Mouse (Mus musculus) heart, embryonic 16.5 days (tissue): Measurements from ENCODE around the gene Angel1. TPM values are rescaled to one million over a fixed set of nuclear protein-coding genes. Genes with fewer than 3 reads are reported as not detected.

Experiments used
- ATAC-seq: fragments of 200-750 bp; cut with Nextera tagmentation; replicated peaks from 2 replicates; pipeline ENCODE4 v1.8.0; 2017; ENCODE audit warnings: moderate number of reproducible peaks; ENCODE audit not compliant: insufficient read depth, low FRiP score; ENCODE audit errors: extremely low read depth
- H3K27ac ChIP-seq: fragments of 300-500 bp; sonication (generic); 2 replicates; pipeline ENCODE4 v1.5.1; 2014; ENCODE audit warnings: mild to moderate bottlenecking, low read length, control low read depth, moderate library complexity
- H3K27me3 ChIP-seq: fragments of 300-500 bp; sonication (generic); 2 replicates; pipeline ENCODE4 v1.6.1; 2014; ENCODE audit warnings: low read length, mixed read lengths; ENCODE audit not compliant: control insufficient read depth, insufficient read depth
- H3K36me3 ChIP-seq: fragments of 300-500 bp; sonication (generic); 2 replicates; pipeline ENCODE4 v1.6.1; 2014; ENCODE audit not compliant: control insufficient read depth, insufficient read depth
- H3K4me1 ChIP-seq: fragments of 300-500 bp; sonication (generic); 2 replicates; pipeline ENCODE4 v1.6.1; 2014; ENCODE audit warnings: low read length, mixed read lengths; ENCODE audit not compliant: control insufficient read depth, insufficient read depth
- H3K4me2 ChIP-seq: fragments of 300-500 bp; sonication (generic); 2 replicates; pipeline ENCODE4 v1.6.1; 2014; ENCODE audit warnings: low read depth, mild to moderate bottlenecking, control low read depth, low read length
- H3K4me3 ChIP-seq: fragments of 300-500 bp; sonication (generic); 2 replicates; pipeline ENCODE4 v1.5.1; 2014; ENCODE audit warnings: mild to moderate bottlenecking, control low read depth, low read length
- H3K9ac ChIP-seq: fragments of 300-500 bp; sonication (generic); 2 replicates; pipeline ENCODE4 v1.6.1; 2014; ENCODE audit warnings: low read length, control low read depth
- H3K9me3 ChIP-seq: fragments of 300-500 bp; sonication (generic); replicated peaks from 2 replicates; pipeline ENCODE4 v1.6.1; 2016; ENCODE audit warnings: low read length; ENCODE audit not compliant: control insufficient read depth
- WGBS: fragments of 180-500 bp; shearing (Covaris S2); extraction: QIAGEN DNeasy Blood & Tissue Kit; methylation state at CpG from one replicate; pipeline ENCODE4 v1.1.7; 2014; 5-methylcytosine and 5-hydroxymethylcytosine counted together
- polyA plus RNA-seq: library from polyadenylated mRNA; unstranded; fragments of >200 nt; fragmentation: Nextera tagmentation; extraction: Ambion mirVana; gene quantifications from 2 replicates; pipeline ENCODE4 v1.2.1, GENCODE M21; 2015

Angel1 gene
- polyA plus RNA-seq, 1 experiment from 2014 or later: 7.9 TPM

DNA sequence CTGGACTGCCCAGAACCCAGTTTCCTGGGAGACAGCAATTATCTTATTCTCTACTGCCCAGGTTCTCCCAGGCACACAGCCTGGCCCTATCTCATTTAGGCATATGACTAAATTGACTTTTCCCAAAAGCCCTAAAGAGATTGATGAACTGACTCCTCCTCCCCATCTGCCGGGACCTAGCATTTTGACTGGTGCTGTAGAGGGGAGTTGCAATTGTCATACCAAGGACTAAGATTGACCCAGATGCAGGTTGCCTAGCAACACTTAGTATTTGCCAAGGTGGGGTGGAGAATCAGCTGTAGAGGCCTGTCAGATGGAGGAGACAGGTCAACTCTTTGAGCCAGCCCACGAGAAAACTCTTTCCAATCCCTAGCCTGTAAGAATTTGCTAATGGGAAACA is 28.3 kb downstream of the Angel1 start:
- Histone ChIP-seq H3K36me3 (no peaks in the 10 kb centered on the region), H3K4me2 (no peak overlapping the region), H3K9ac (no peak overlapping the region), H3K4me3 (no peak overlapping the region), H3K4me1 (peaks cover 4% of the 10 kb centered on the region), H3K27me3 (no peaks in the 10 kb centered on the region), H3K27ac (no peak overlapping the region), H3K9me3 (peaks cover 6% of the 10 kb centered on the region; the same call in 1 of the 2 replicates)
- 74% methylated on average over 2 of the region's 2 CpGs for WGBS
- ATAC-seq: no peak

- no peak for ATAC-seq
- WGBS: 93% methylated on average over 1 of the region's 1 CpGs
Measured at GRCm38 (mm10) chr12:86694441-86694840, 31.8 kb downstream of the Angel1 start.

GRCm38 (mm10) chr12:86693389-86693788 is 32.9 kb downstream of the Angel1 start:
- Histone ChIP-seq H3K4me1 (peaks cover 18% of the 10 kb centered on the region), H3K4me2 (no peak overlapping the region), H3K27ac (no peak overlapping the region), H3K9me3 (peaks cover 6% of the 10 kb centered on the region; the same call in 1 of the 2 replicates), H3K36me3 (0 out of 2 replicates have a peak, but pooled peaks cover 4% of the 10 kb centered on the region), H3K9ac (no peak overlapping the region), H3K27me3 (no peaks in the 10 kb centered on the region), H3K4me3 (no peak overlapping the region)
- ATAC-seq: no peak

More at GRCm38 (mm10) chr12:86694441-86694840, 31.8 kb downstream of the Angel1 start:
- no peak overlapping the region for H3K27ac ChIP-seq
- peaks cover 6% of the 10 kb centered on the region; the same call in 1 of the 2 replicates for H3K9me3 ChIP-seq
- no peak overlapping the region for H3K4me3 ChIP-seq
- no peak overlapping the region for H3K9ac ChIP-seq
- H3K36me3 ChIP-seq: no peaks in the 10 kb centered on the region
- H3K4me2 ChIP-seq: no peak overlapping the region
- H3K27me3 ChIP-seq: no peaks in the 10 kb centered on the region
- H3K4me1 ChIP-seq: peaks cover 18% of the 10 kb centered on the region

- peaks cover 6% of the 10 kb centered on the region; the same call in 1 of the 2 replicates for H3K9me3 ChIP-seq
- ATAC-seq: no peak
- H3K4me2 ChIP-seq: no peak overlapping the region
- WGBS: 42% methylated on average over 5 of the region's 5 CpGs
- H3K9ac ChIP-seq: no peak overlapping the region
- H3K4me1 ChIP-seq: peaks cover 18% of the 10 kb centered on the region
- 0 out of 2 replicates have a peak, but pooled peaks cover 4% of the 10 kb centered on the region for H3K36me3 ChIP-seq
- H3K27me3 ChIP-seq: no peaks in the 10 kb centered on the region
- H3K4me3 ChIP-seq: no peak overlapping the region
- H3K27ac ChIP-seq: peak overlapping the region; percentile 29; the same call in 1 of the 2 replicates
Measured at GRCm38 (mm10) chr12:86692471-86693356, 33.5 kb downstream of the Angel1 start.

DNA sequence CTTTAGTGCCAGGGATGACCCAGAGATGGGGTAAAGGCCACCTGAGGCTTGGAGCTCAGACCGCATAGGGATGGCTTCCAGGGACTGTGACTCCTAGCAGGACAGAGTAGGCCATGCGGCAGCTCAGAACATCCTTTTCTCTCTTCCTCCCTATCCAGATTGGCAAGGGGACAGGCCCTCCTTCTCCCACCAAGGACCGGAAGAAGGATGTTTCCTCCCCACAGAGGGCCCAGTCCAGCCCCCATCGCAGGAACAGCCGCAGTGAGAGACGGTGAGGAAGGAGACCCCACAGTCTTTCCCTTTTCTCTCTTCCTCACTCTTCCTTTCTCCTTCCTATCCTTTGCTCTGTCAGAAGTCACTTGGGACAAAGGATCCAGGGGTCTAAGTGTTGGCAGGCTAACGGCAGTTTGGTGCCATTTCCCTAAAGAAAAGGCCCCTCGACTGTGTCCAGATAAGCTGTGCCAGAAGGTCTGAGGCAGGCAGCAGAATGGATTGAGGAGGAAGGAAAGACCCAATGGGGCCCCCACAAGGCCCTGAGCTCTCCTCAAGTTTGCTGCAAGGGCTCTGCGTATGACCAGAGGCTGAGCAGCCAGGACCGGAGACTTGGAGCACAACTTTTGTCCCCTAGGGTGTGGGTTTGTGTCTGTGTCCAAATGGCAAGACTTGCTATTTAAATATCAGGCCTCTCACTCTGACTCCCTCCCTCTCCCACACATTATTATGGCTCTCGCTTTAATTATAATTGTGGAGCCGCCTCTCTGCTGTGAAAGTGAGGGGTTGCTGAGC is 35.4 kb downstream of the Angel1 start:
- peaks cover 22% of the 10 kb centered on the region for H3K4me1 ChIP-seq
- 65% methylated on average over 12 of the region's 12 CpGs for WGBS
- no peak overlapping the region for H3K9ac ChIP-seq

DNA sequence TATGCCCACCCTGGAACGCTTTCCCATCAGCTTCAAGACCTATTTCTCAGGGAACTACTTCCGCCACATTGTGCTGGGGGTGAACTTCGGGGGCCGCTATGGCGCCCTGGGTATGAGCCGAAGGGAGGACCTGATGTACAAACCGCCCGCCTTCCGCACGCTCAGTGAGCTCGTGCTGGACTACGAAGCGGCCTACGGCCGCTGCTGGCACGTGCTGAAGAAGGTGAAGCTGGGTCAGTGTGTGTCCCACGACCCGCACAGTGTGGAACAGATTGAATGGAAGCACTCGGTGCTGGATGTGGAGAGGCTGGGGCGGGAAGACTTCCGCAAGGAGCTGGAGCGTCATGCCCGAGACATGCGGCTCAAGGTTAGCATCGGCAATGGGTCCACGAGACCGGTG is 37.3 kb downstream of the Angel1 start:
- H3K27me3 ChIP-seq: no peaks in the 10 kb centered on the region
- no peak overlapping the region for H3K4me3 ChIP-seq
- H3K9me3 ChIP-seq: no peaks in the 10 kb centered on the region
- H3K4me2 ChIP-seq: no peak overlapping the region
- WGBS: 96% methylated on average over 27 of the region's 27 CpGs
- H3K9ac ChIP-seq: no peak overlapping the region
- H3K36me3 ChIP-seq: 0 out of 2 replicates have a peak, but pooled peaks cover 4% of the 10 kb centered on the region
- peaks cover 27% of the 10 kb centered on the region for H3K4me1 ChIP-seq
- ATAC-seq: no peak
- peak overlapping the region; percentile 47; the same call in 1 of the 2 replicates for H3K27ac ChIP-seq

More for the DNA sequence above, 35.4 kb downstream of the Angel1 start:
- Histone ChIP-seq H3K4me3 (no peak overlapping the region), H3K9me3 (no peaks in the 10 kb centered on the region), H3K36me3 (0 out of 2 replicates have a peak, but pooled peaks cover 4% of the 10 kb centered on the region), H3K27me3 (no peaks in the 10 kb centered on the region), H3K27ac (peak overlapping the region; percentile 72), H3K4me2 (no peak overlapping the region)
- no peak; the same call in 1 of the 2 replicates for ATAC-seq

DNA sequence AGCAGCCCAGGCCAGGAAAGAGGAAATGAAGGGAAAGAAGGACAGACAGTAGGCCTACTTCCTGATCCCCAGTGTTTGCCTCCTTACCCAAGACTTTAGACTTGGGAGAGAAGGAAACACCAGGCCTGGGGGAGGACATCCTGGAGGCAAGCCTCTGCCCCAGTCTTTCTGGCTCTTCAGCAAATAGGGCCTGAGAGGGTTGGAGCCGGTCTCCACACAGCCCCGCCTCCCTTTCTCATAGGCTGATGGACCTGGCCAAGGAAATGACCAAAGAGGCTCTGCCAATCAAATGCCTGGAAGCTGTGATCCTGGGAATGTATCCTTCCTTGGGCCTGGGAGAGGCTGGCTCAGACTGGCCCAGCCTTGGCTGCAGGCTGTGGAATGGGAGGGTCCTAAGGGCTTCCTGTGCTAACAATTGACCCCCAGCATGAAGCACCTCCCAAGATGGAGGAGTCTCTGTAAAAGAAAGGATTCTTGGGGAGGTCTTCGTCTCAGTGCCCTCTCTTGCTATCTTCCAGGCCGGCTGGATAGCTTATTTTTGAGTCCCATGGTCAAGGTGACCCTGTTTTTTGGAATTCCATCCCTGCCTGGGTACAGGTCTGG is 38.2 kb downstream of the Angel1 start:
- H3K4me2 ChIP-seq: no peak overlapping the region
- 0 out of 2 replicates have a peak, but pooled peaks cover 4% of the 10 kb centered on the region for H3K36me3 ChIP-seq
- H3K9ac ChIP-seq: no peak overlapping the region
- no peaks in the 10 kb centered on the region for H3K9me3 ChIP-seq
- H3K27ac ChIP-seq: peak overlapping the region; percentile 70
- H3K27me3 ChIP-seq: no peaks in the 10 kb centered on the region
- 71% methylated on average over 4 of the region's 4 CpGs for WGBS
- H3K4me3 ChIP-seq: no peak overlapping the region
- peaks cover 28% of the 10 kb centered on the region for H3K4me1 ChIP-seq
- ATAC-seq: peak; percentile 38; the same call in 1 of the 2 replicates

DNA sequence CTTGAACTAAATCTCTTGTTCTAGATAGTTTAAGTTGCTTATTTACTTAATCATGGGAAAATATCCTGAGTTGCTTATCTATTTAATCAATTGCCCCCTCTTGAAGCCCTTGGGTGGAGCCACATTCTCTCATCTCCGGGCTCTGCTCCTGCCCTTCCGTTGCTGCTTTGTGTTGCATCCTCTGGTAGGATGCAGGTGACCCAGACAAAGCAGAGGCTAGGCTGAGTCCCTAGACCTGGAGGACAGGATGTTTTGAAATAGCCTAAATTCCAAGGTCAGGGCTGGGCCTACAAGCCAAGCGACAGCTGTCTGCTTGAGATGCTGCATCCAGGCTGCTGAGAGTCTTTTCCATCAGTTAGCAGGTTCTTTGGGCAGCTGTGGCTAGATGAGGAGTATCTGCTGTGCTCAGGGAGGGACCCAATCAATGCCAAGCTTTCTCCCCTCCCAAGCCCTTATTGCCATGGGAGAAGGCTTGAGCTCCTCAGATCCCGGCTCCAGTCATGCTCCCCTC is 38.8 kb downstream of the Angel1 start:
- H3K9ac ChIP-seq: no peak overlapping the region
- no peak for ATAC-seq
- H3K27ac ChIP-seq: peak overlapping the region; percentile 70
- 0 out of 2 replicates have a peak, but pooled peaks cover 4% of the 10 kb centered on the region for H3K36me3 ChIP-seq
- no peak overlapping the region for H3K4me2 ChIP-seq
- no peaks in the 10 kb centered on the region for H3K9me3 ChIP-seq
- WGBS: 66% methylated on average over 4 of the region's 4 CpGs
- H3K4me3 ChIP-seq: no peak overlapping the region
- H3K27me3 ChIP-seq: no peaks in the 10 kb centered on the region
- peaks cover 22% of the 10 kb centered on the region for H3K4me1 ChIP-seq
